Mouse (Mus musculus) ES-E14 (cell line): ENCODE data around the gene Hoxa6. TPM values are rescaled to one million over a fixed set of nuclear protein-coding genes. Genes with fewer than 3 reads are reported as not detected.

Source experiments
- DNase-seq: peaks from one replicate; pipeline ENCODE4 v3.0.0-alpha.2; 2013; ENCODE audit warnings: low read depth, low spot score
- H3K27ac ChIP-seq: 2 replicates; pipeline ENCODE4 v1.5.1; 2012; ENCODE audit warnings: low read depth, mild to moderate bottlenecking, low read length, moderate library complexity, mixed read lengths; ENCODE audit not compliant: poor library complexity, insufficient read depth, severe bottlenecking
- H3K36me3 ChIP-seq: 2 replicates; pipeline ENCODE4 v1.6.1; 2012; ENCODE audit warnings: mild to moderate bottlenecking, low read length, moderate library complexity, mixed read lengths; ENCODE audit not compliant: control insufficient read depth, poor library complexity, insufficient read depth, severe bottlenecking
- H3K4me1 ChIP-seq, 2 experiments: fragments of 150-350 bp in 1 of 2; sonication (generic) in 1 of 2; 2 replicates each; pipeline ENCODE4 v1.6.1; 2012; ENCODE audit warnings: low read length in 2 of 2, mild to moderate bottlenecking in 1 of 2, mixed read lengths in 1 of 2; ENCODE audit not compliant: control insufficient read depth in 2 of 2, insufficient read depth in 2 of 2, poor library complexity in 1 of 2
- H3K4me3 ChIP-seq, 2 experiments: fragments of 150-350 bp in 1 of 2; sonication (generic) in 1 of 2; 2 replicates each; pipeline ENCODE4 v1.5.1; 2012; ENCODE audit warnings: low read length in 2 of 2, low read depth in 1 of 2, mild to moderate bottlenecking in 1 of 2, mixed read lengths in 1 of 2; ENCODE audit not compliant: insufficient read depth in 1 of 2, poor library complexity in 1 of 2, severe bottlenecking in 1 of 2
- H3K9ac ChIP-seq: 2 replicates; pipeline ENCODE4 v1.6.1; 2012; ENCODE audit warnings: low read depth, mild to moderate bottlenecking, low read length, mixed read lengths; ENCODE audit not compliant: poor library complexity, insufficient read depth, severe bottlenecking
- H3K9me3 ChIP-seq: fragments of 150-350 bp; sonication (generic); 2 replicates; pipeline ENCODE4 v1.6.1; 2012; ENCODE audit warnings: low read depth, mild to moderate bottlenecking, low read length; ENCODE audit not compliant: control insufficient read depth, insufficient read depth
- CHD2 ChIP-seq: IDR thresholded peaks from 2 replicates; pipeline ENCODE4 v1.6.1; 2014; ENCODE audit warnings: mild to moderate bottlenecking, low read depth, low read length, inconsistent platforms
- HCFC1 ChIP-seq: IDR thresholded peaks from 2 replicates; pipeline ENCODE4 v1.6.1; 2012; ENCODE audit warnings: low read length, inconsistent platforms, borderline replicate concordance; ENCODE audit not compliant: insufficient read depth
- MAFK ChIP-seq: IDR thresholded peaks from 2 replicates; pipeline ENCODE4 v1.6.1; 2014; ENCODE audit warnings: mild to moderate bottlenecking, low read depth, low read length, inconsistent platforms; ENCODE audit not compliant: insufficient read depth
- ZC3H11A ChIP-seq: IDR thresholded peaks from 2 replicates; pipeline ENCODE4 v1.6.1; 2012; ENCODE audit warnings: low read depth, mild to moderate bottlenecking, inconsistent platforms, low read length, borderline replicate concordance
- ZNF384 ChIP-seq: IDR thresholded peaks from 2 replicates; pipeline ENCODE4 v1.6.1; 2012; ENCODE audit warnings: low read depth, low read length, inconsistent platforms
- in situ Hi-C, 2 experiments: fragments of 600-800 bp; cut with MboI; formaldehyde crosslinking; loops; one replicate each; pipeline ENCODE4 v1.15.1; 2025; ENCODE audit warnings: low sequenced_read_pairs in 2 of 2, inconsistent platforms in 1 of 2; ENCODE audit not compliant: unreplicated experiment in 2 of 2
- total RNA-seq: library from RNA; depleted of rRNA; stranded (reverse); fragments of 300-350 nt; gene quantifications from 2 replicates; pipeline ENCODE4 v1.2.3, GENCODE M21; 2012

The Hoxa6 gene
- total RNA-seq, 1 experiment, result not detected

DNA sequence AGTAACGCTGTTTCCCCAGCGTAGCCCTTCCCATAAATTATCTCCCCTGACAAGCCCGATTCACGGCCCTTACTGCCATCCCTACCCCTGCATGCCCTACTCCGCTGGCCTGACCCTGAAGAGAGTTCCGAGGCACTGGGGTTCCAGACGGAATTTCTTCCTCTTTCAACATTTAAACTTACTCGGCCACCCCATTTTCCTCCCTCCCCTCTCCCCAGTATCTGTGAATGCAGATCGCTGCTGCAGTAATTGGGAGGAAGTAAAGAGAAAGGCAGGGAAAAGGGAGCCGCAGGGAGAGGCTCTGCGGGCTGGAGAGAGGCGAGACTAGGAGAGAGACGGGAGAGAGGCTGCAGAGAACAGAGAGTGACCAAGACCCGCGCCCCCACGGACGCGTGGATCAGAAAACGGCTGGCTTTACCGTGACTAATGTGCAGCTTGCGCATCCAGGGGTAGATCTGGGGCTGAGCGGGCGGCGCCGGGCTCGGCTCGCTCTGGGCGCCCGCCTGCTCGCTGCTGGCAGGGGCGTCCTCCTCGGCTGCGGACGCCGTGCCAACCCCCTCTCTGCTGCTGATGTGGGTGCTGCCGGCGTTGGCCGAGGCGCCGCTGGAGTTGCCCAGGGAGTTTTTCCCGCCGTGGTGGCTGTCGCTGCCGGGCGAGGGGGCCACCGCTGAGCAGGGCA, 5.0 kb downstream of the Hoxa6 start:
- no peak for TF ChIP-seq MAFK
- no peak for TF ChIP-seq CHD2
- no peak for TF ChIP-seq HCFC1
- TF ChIP-seq ZNF384, result no peak
- TF ChIP-seq ZC3H11A, result no peak
- Histone ChIP-seq H3K27ac (no peak overlapping the region), H3K4me3 (peak overlapping the region; percentile 54 to 72), H3K9me3 (no peaks in the 10 kb centered on the region), H3K9ac (peak overlapping the region; percentile 30), H3K36me3 (no peaks in the 10 kb centered on the region), H3K4me1 (peaks cover 0 to 4% of the 10 kb centered on the region in 2 experiments; a peak in 1 of 4 replicates)
- in situ Hi-C loops, result loop anchor here in 1 of 2 experiments (25.0 kb wide), 1 partner anchor 591 kb away; no protein-coding TSS in a partner anchor
- no peak for DNase-seq

DNA sequence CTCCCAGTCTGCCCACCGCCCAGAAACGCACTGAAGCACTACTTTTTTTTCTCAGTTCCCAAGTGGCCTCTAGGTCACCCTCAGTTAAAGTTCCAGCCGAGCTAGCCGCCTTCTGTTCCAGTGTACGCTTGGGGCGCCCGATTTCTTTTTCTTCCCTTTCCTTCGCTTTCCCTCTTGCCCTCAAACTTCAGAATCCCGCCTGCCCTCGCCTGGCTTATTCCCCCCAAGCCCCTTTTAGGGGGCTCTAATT, 5.5 kb downstream of the Hoxa6 start:
- no peaks in the 10 kb centered on the region for H3K9me3 ChIP-seq
- no peak for DNase-seq
- H3K9ac ChIP-seq, result no peak overlapping the region
- peak overlapping the region in 1 of 2 experiments; percentile 54; a peak in 3 of 4 replicates for H3K4me3 ChIP-seq
- peaks cover 0 to 4% of the 10 kb centered on the region in 2 experiments; a peak in 1 of 4 replicates for H3K4me1 ChIP-seq
- in situ Hi-C loops, result loop anchor here in 1 of 2 experiments (25.0 kb wide), 1 partner anchor 591 kb away; no protein-coding TSS in a partner anchor
- H3K36me3 ChIP-seq, result no peaks in the 10 kb centered on the region
- H3K27ac ChIP-seq, result no peak overlapping the region
- no peak for TF ChIP-seq ZC3H11A
- no peak for TF ChIP-seq HCFC1
- no peak for TF ChIP-seq CHD2
- TF ChIP-seq ZNF384, result no peak
- no peak for TF ChIP-seq MAFK

DNA sequence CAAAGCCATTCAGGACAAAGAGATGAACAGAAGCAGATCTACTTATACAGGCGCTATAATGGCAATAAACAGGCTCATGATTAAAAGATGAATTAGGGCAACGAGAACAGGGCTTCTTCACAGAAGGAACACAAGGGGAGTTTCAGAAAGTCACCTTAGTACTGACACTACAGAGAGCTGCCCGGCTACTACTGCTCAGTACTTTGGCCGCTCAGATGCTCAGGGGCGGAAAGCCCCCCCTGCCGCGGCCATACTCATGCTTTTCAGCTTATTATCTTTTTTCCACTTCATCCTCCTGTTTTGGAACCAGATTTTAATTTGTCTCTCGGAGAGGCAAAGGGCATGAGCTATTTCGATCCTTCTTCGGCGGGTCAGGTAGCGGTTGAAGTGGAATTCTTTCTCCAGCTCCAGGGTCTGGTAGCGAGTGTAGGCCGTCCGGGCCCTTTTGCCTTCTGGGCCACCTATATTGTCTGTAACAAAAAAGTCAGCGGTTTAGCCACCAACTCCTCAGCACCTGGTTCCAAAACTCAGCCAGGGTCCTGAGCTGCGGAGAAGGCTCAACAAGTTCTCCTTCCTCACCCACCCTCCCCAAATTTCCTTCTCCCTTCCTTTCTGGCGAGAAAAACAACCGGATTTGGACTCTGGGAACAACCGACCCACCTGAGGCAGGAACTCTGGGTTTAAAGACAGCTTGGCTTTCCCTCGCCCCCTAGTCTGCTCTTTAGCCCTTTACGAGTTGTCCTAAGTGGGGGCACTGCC, 6.0 kb downstream of the Hoxa6 start:
- in situ Hi-C loops, result loop anchor here in 1 of 2 experiments (25.0 kb wide), 1 partner anchor 590 kb away; no protein-coding TSS in a partner anchor
- H3K9ac ChIP-seq, result no peak overlapping the region
- no peaks in the 10 kb centered on the region for H3K36me3 ChIP-seq
- H3K27ac ChIP-seq, result no peak overlapping the region
- H3K4me1 ChIP-seq, result peaks cover 0 to 4% of the 10 kb centered on the region in 2 experiments; a peak in 1 of 4 replicates
- peak overlapping the region in 1 of 2 experiments; percentile 6; a peak in 1 of 4 replicates for H3K4me3 ChIP-seq
- H3K9me3 ChIP-seq, result no peaks in the 10 kb centered on the region
- DNase-seq, result no peak
- no peak for TF ChIP-seq HCFC1
- no peak for TF ChIP-seq ZC3H11A
- no peak for TF ChIP-seq CHD2
- no peak for TF ChIP-seq ZNF384
- TF ChIP-seq MAFK, result no peak

DNA sequence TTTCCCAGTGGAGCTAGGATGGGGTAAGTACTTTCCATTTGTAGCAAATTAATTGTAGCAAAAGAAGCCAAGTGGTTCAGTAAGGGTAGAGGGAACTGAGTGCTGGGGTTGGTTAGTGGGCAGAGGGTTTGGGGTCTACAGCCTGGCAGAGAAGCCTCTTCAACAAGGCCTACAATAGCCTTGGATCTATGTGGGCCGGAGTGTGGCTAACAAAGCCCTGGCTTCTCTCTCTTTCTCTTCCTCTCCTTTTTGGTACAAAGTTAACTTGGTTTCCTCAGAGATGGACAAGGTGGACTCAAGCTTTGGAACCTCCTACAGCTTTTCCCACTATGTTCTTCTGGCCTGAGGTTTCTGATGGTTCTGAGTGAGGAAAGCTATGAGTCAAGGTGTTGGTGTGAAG, 7.3 kb downstream of the Hoxa6 start:
- no peak overlapping the region for H3K4me3 ChIP-seq
- H3K4me1 ChIP-seq, result peaks cover 0 to 2% of the 10 kb centered on the region in 2 experiments; a peak in 1 of 4 replicates
- H3K9me3 ChIP-seq, result no peaks in the 10 kb centered on the region
- H3K27ac ChIP-seq, result no peak overlapping the region
- no peaks in the 10 kb centered on the region for H3K36me3 ChIP-seq
- in situ Hi-C loops, result loop anchor here in 1 of 2 experiments (25.0 kb wide), 1 partner anchor 589 kb away; no protein-coding TSS in a partner anchor
- DNase-seq, result no peak
- H3K9ac ChIP-seq, result no peak overlapping the region
- TF ChIP-seq MAFK, result no peak
- no peak for TF ChIP-seq ZNF384
- no peak for TF ChIP-seq HCFC1
- TF ChIP-seq CHD2, result no peak
- no peak for TF ChIP-seq ZC3H11A
